Mouse (Mus musculus) Muller cell, postnatal 12 days (primary cell): ENCODE measurements around the gene Spef1.
A peak's percentile ranks its signal among the peaks of the same experiment; 100 is the strongest.

Experiments
- DNase-seq: peaks from one replicate; pipeline ENCODE4 v3.0.0-alpha.2; 2015; ENCODE audit errors: inconsistent ontology term

Spef1 gene

DNA sequence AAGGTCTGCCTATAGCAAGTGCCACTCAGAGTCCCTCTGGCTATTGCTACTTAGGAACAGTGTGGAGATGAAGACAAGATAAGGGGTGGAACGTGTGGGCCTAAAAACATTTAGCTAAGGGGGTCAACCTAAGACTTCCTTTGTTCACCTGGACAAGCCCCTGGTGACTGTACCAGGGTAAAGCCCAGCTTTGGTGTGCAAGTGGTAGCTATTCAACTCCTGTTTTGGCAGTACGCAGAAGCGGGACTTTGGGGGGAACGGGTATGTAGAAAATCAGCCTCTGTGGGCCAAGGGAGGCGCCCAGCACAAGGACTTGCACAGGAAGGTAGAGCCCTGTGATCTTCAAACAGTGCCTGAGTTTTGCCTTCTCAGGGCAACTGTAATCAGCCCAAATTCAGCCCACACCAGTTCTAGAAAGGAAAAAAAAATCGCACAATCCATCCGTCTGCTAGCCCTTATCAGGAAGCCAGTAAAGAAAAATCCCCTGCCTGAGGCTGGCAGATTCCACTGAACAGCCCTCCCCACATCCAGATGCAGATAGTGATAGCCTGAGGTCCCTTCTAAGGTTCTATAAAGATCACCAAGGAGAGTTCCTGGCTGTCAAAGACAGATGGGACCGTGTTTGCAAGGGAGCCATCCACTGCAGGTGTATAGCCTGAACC lies 18.6 kb upstream of the Spef1 start:
- no peak for DNase-seq

DNA sequence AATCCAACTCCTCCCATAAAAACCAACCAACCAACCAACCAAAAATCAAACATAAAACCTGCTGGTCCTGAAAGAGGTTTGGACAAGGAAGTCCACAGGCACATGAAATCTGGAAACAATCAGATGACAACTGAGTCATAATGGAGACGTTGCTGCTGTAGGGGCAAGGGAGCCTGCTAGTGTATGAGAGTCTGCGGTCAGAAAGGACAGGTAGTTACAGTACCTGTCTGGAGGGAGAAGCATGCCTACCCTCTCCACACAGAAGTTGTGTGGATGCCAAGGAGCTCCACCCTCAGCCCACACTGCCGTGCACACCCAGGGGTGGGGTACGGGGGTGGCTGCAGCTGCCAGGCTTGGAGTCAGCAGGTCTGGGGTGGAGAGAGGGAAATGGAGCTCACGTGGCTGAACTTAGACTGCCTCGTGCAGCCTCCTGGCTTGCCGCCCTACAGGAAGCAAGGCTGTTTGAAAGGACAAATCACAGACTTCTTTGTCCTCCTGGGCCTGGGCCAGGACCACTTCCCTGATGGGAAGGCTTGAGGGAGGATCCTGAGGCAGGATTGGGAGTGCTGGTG lies 17.4 kb upstream of the Spef1 start:
- DNase-seq, result peak; percentile 90

DNA sequence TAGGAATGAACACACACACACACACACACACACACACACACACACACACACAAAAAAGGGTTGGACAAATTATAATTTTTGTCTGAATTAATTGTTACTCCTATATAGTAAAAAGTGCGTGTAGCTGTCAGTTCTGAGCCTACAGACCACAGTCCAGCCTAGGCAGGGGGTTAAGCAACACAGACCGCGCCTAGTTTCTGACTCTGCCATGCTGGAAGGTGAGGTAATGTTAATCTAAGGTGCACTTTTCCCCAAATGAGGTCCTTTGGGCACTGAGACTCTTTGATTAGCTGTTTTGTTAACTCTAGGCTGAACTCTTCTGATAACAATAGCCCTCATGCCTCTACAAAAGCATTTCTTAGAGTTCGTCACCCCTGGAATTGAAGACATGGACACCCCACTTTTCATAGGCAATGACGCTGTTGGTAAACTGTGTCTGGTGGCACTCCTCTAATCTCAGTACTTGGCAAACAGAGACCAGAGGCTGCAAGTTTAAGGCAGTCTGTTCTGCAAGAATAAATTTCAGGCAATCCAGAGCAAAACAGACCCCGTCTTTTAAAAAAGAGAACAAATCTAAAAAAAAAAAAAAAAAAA lies 16.8 kb upstream of the Spef1 start:
- no peak for DNase-seq

DNA sequence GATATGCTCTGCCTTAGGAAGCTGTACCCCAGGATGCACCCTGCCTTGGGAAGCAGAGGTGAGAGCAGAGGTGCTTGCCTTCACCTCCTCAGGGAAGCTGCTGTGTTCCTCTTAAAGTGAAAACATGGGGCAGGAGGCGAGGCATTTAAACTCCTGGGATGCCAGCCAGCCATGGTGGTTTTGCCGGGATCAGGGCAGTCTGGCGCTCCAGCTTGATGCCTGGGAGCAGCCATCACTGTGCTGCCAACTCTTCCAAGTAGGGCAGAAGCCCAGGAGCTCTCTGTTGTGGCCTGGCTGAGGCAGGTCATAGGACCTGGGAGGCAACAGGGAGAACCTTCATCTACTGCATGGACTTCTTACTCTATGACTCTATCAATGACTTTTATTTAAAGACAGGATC lies 14.2 kb upstream of the Spef1 start:
- no peak for DNase-seq

DNA sequence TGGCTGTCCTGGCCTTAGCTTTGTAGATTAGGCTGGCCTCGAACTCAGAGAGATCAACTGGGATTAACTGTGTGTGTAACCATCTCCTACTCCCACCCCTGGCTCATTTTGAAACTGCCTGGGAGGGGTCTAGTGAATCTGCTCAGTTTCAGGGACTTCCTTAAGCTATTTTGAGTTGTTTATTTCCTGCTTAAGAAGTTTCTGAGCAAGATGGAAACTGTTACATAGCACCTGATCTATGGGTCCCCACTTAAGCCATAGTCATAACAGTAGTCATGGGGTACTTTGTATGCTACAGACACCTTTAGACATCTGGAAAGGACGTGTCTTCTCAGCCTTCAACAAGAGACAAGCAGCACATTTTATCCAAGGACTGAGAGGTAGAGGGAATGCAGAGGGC lies 13.6 kb upstream of the Spef1 start:
- DNase-seq, result no peak

DNA sequence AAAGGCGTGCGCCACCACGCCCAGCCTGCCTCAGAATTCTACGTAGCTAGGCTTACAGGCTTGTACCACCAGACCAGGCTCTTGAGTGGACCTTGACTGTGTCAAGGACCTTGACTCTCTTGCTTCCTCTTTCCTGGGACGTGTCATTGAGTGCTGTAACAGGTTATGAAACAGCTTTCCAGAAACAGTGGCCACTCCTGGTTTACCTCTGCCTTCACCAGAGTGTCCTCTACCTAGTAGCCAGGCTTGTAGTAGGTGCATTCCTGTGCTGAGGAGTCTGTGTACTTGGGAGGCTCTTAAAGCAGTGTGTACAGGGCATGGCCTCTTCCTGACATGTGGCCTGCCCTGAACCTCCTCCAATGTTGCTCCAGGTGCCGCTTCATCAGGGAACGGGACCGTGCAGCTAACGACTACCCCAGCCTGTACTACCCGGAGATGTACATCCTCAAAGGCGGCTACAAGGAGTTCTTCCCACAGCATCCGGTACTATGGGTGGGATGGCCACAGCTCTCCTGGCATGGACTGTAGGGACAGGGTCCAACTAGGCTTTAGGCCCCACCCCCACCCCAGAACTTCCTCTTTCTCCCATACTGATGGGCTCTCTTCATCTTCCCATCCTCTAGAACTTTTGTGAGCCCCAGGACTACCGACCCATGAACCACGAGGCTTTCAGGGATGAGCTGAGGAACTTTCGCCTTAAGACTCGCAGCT lies 9.7 kb upstream of the Spef1 start:
- DNase-seq, result no peak

DNA sequence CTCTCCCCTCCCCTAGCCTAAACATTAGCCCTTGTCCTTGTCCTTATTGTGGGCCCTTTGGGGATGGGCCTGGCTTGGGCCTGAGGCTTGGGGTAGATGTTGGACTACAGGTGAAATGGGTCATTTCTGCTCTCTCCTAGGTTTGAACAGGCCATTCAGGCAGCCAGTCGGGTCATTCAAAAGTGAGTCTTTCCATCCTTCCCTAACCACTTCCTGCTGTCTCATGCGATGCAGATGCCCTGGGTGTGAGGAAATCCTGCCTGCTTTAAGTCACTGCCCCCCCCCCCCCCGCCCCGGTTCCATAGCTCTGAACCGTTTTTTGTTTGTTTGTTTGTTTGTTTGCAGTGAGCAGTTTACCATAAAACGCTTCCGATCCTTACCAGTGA lies 3.9 kb upstream of the Spef1 start:
- no peak for DNase-seq

DNA sequence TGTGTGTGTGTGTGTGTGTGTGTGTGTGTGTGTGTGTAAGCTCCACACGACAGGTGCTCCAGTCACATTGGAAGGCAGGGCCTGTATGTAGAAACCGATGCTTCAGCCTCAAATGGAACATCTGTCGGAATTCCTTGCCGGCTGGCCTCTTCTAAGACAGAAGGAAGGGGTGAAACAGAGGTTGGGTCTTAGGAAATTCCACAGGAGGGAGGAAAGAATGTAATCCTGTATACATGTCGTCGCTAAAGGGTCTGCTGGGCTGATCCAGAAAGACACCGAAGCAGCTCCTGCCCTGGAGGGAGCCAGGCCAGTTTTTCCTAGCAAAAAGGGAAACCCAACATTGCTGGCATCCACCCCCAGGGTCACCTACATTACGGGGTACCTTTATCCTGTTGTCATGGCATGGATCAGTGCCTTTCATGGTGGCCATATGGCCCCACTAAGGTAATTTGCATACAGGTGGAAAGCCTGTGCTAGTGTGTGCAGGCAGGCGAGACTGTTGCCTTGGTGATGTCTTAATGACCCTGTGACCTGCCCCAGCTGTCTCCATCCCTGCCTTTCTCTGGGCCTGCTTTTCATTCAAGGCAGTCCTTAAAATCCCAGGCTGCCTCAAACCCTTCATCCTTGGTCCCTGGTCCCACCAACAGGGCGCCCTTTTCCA lies 3.4 kb upstream of the Spef1 start:
- DNase-seq, result no peak

DNA sequence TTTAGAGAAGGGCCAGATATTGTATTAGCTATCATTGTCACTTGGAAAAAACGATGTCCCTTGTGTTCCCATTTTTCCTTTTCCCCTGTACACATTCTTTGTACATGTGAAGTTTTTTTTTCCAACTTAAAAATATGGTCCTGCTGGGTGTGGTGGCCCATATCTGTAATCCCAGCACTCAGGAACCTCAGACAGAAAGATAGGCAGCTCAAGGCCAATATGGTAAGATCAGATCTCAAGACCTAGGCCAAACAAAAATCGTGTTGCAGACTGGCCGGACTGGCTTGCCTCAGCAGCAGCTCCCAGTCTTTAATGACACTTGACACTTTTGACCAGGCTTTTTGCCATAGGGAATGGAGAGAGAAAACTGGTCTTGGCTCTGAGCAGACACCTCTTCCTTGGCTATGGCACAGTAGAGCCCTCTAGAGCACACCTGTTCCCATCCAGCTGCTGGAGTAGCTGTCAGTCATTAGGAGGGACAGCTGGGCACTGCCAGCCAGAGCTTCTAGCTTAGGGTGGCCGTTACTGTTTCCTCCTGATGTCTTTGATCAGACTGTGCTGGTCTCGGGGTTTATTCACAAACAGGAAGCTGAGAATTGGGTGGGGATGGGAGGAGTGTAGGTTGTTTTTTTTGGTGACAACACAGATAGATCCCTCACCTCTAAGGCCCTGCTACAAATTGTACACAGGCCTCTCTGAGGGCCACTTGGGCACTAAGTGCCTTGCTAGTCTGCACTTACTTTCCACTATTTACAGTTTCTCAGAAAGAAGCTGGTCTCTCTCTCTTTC lies 2.6 kb upstream of the Spef1 start:
- no peak for DNase-seq

DNA sequence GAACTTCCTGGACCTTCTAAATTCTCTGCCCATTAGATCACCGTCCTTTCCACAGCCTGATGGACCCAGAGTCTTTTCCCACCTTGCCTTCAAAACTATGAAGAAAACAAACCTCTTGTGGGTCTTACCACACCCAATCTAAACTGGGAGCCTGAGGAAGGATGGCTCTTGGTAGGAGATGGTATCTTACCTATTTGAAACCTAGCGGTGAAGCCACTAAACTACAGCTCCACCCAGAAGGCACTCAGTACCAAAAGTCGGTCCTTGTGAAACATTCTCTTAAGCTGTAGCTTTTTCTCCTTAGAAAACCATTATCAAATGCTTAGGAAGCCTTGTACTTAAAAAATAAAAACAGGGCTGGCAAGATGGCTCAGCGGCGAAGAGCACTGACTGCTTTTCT lies 1.2 kb upstream of the Spef1 start:
- DNase-seq, result no peak

DNA sequence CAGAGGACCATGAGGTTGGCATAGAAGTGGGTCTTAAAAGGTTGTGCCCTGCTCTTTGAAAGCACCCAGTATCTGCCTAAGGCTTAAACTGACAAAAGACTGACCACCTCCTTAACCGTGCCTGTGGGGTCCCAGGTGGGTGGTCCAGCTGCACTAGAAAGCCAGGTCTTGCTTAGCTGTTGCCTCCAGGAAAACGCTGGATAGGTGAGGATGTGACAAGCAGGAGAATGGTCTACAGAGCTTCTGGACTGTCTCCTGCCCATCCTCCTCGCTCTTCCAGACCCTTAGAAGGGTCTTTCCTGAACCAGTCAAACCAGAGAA lies 480 bp upstream of the Spef1 start:
- DNase-seq, result no peak

DNA sequence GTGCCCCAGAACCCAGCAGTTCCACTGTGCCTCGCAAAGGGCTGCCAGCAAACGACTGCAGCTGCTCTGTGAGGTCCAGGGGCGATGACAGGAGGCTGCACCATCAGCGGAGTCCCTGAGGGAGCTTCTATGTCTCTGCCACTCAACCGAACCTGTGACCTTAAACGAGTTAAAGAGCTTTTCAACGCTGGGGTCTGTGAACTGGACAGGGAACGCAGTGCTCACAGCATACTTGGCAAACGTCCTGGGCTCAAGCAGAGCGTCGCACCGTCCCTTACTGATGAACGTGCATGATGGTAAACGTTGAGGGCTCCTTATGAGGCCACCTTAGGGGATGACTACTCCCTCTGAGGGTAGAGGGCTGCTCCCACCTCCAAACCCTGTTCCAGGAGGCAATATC lies 739 bp downstream of the Spef1 start:
- DNase-seq, result no peak

DNA sequence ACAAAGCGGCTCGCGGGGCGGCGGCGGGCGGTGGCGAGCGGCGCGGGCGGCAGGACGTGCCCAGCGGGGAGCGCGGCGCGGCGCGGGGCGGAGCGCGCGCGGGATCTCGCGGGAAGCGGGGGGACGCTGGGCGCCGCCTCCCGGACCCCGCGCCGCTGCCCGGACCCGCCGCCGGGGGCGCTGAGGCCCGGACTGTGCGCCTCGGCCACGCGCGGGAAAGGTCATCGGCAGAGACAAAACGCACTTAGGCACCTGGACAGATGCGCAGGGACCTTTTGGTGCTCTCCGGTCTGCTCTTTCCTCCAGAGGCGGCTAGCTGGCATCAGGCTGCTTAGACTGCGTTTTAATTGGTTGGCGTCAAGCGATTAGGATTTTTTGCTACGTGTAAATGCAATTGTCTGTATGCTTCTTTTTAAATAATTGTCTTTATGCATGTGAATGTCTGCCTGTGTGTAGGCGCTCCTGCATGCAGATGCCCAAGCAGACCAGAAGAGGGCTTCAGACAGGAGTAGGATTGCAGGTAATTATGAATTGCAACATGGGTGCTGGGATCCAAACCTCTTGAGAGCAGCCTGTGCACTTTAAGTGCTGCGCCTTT lies 7.0 kb downstream of the Spef1 start, which contains the start of gene Cenpb:
Gene Cenpb (minus strand): TSS at position 78 of the 598 bp plus-strand sequence.
- DNase-seq, result peak; percentile 88

DNA sequence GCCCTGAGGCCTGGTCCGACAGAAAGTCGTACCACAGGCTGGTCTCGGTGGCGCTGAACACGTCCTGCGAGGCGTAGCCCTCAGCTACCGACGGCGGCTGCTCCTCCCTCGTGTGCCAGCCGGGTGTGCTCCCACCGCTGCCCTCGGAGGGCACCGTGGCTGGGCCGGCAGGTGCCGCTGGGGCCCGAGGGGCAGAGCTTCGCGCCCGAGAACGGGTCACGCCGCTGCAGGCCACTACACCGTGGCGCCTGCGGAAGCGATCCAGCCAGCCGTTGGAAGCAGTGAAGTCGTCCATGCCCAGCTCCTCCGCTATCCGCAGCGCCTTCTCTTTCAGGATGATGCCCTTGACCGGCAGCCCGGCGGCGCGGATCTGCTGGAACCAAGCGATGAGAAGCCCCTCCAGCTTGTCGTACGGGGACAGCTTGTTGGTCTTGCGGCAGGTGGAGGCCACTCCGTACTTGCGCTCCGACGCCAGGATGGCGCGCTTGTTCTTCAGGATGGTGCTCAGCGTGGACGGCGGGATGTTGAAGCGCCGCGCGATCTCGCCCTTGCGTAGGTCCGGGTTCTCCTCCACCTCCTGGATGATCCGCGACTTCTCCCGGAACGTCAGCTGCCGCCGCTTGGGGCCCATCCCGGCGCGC lies 7.7 kb downstream of the Spef1 start:
- peak; percentile 71 for DNase-seq

DNA sequence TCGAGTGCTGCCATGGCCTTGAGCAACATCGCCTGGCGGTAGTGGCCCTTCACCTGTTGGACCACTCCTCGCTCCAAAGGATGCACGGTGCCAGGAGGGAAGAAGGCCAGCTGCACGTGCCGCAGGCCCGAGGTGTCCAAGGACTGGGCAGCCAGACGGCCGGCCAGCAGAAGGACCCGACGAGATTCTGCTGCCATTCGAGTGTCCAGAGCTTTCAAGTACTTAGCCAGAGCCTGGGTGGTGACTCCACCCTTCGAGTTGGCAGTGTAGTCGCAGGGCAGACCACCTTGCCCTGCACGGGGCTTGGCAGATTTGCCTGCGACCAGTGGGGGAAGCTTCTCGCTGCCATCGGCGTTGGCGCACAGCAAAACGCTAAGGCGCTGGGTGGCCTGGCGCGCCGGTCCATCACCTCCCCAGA lies 8.2 kb downstream of the Spef1 start:
- DNase-seq, result peak; percentile 25

DNA sequence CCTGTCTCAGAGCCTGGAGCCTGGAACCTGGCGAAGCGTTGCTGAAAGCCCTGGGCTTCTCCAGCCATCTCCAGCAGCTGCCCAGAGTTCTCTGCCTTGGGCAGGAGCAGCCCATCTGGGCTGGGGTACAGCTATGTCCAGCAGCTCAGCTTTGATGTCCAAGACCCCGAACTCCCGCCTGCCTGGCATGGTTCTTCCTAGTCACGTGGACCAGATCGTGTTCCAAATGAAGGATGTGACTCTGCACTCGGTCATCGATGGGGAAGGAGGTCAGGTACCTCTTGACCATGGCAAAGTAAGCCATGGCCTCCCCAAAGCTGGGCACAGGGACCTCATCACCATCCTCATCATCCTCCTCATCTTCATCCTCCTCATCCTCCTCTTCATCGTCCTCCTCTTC lies 9.2 kb downstream of the Spef1 start:
- no peak for DNase-seq

DNA sequence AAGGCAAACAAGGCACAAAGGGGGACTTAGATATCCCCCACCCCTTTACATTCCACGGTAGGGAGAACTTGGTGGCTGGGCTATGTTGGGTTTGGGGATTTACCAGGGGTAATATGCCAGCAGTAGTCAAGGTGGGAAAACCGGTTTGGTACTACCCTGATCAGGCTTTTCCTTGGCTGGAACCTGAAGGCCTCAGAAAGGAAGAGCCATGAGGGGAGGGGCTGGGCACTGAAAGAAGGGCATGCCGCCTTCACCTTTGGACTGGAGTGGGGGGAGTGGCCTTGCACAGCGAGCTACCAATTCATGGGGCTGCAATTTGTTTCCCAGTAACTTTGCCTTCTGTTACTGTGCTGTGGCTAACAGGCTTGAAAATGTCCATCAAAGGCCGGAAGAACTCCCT lies 10.6 kb downstream of the Spef1 start:
- no peak for DNase-seq

DNA sequence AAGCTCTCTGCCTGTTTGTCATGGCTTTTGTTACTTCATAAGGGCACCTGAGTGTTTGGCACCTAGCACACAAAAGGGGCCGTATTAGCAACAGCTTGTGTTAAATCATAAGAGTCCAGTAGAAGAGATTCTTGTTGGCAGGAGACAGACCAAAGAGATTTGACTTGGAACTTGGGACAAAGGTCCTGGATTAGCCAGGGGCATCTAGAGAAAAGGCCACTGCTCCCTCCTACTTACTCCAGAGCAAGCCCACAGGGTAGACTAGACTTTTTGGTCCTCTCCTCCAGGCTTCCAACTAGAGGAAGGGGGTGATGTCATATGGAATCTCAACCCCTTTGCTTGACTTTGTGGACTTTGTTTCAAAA lies 11.2 kb downstream of the Spef1 start:
- DNase-seq, result no peak

DNA sequence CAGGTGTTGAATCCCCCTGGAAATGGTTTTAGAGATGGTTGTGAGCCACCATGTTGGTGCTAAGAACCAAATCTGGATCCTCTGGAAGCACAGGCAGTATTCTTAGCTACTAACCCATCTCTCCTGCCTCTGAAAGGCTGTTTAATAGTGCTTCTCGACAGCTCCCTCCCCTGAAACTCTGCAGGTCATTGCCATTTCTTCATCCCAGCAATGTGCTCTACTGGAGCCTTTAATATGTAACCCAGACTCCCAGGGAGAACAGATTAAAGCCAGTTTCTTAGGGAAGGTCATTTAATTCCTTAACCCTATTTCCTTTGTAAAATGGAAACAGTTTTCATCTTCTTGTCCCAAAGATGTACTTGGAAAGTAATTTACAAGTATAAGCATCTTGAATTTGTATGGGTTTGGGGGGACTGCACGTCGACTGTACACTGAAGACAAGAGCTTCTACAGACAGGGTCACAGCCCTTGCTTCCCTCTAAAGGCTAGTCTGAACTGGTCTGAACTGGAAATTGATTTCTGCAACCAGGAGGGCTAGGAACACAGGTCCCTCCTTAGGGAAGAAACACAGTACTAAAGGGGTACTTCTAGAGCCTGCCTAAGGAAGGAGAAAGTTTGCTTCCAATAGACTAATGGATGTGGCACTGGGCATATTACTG lies 11.7 kb downstream of the Spef1 start:
- DNase-seq, result no peak

DNA sequence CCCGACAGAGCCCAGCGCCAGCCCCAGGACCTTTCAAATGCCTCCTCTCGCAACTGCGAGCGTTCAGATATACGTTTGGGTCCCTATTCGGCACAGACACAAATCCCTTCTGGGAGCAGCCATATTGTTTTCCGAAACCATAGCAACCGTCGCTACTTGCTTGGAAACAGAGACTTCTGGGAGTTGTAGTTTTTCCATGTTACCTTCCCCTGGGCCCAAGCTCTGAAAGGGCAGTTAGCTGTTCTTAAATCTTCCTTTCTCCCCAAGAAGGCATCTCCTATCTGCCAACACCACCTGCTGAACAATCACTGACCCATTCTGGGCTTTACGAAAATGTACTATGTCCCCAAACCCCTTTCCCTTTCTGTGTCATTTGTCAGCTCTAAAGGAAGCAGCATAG lies 12.4 kb downstream of the Spef1 start:
- peak; percentile 62 for DNase-seq
